Mouse (Mus musculus): ENCODE data around the gene Ntn5. TPM values are rescaled to one million over a fixed set of nuclear protein-coding genes. Genes with fewer than 3 reads are reported as not detected.
"Not testable (repeated sequence)": the region's sequence is repeated elsewhere in the genome, so short reads cannot be mapped to it uniquely, and the experiment has no call there.

The Ntn5 gene
- polyA plus RNA-seq, 1 experiment from 2014 or later = 0.22 TPM

GRCm38 (mm10) chr7:45649351-45649750, 34.5 kb upstream of the Ntn5 start:
- H3K27ac ChIP-seq (ENCODE audit: low read length) = peak overlapping the region; percentile 96
- no peaks in the 10 kb centered on the region for H3K27me3 ChIP-seq (ENCODE audit: control insufficient read depth, insufficient read depth, low read length)
- H3K36me3 ChIP-seq (ENCODE audit: control insufficient read depth, insufficient read depth) = no peaks in the 10 kb centered on the region
- H3K4me2 ChIP-seq (ENCODE audit: low read depth, low read length) = peak overlapping the region; percentile 44
- H3K9me3 ChIP-seq (replicated peaks; ENCODE audit: control insufficient read depth, low read length) = no peaks in the 10 kb centered on the region
- no peak overlapping the region; the same call in 1 of the 2 replicates for H3K9ac ChIP-seq (ENCODE audit: low read length)
- ATAC-seq (replicated peaks; ENCODE audit: extremely low read depth, insufficient read depth, low FRiP score) = peak; percentile 71
- 42% methylated on average over 8 of the region's 8 CpGs for WGBS
- no peak overlapping the region; the same call in 1 of the 2 replicates for H3K4me3 ChIP-seq (ENCODE audit: low read length)
- peaks cover 15% of the 10 kb centered on the region for H3K4me1 ChIP-seq (ENCODE audit: control insufficient read depth, insufficient read depth, low read length)

GRCm38 (mm10) chr7:45650484-45650883, 33.3 kb upstream of the Ntn5 start:
- peaks cover 13% of the 10 kb centered on the region for H3K4me1 ChIP-seq (ENCODE audit: control insufficient read depth, insufficient read depth, low read length)
- not testable (repeated sequence) for H3K9ac ChIP-seq (ENCODE audit: low read length); H3K4me3 ChIP-seq (ENCODE audit: low read length); H3K27me3 ChIP-seq (ENCODE audit: control insufficient read depth, insufficient read depth, low read length); H3K36me3 ChIP-seq (ENCODE audit: control insufficient read depth, insufficient read depth); ATAC-seq (replicated peaks; ENCODE audit: extremely low read depth, insufficient read depth, low FRiP score); H3K9me3 ChIP-seq (replicated peaks; ENCODE audit: control insufficient read depth, low read length); H3K27ac ChIP-seq (ENCODE audit: low read length); H3K4me2 ChIP-seq (ENCODE audit: low read depth, low read length)
- WGBS = 94% methylated on average over 19 of the region's 20 CpGs

GRCm38 (mm10) chr7:45654424-45655047, 29.3 kb upstream of the Ntn5 start:
- Histone ChIP-seq H3K4me1 (ENCODE audit: control insufficient read depth, insufficient read depth, low read length) (peaks cover 9% of the 10 kb centered on the region), H3K4me3 (ENCODE audit: low read length) (peak overlapping the region; percentile 23), H3K27me3 (ENCODE audit: control insufficient read depth, insufficient read depth, low read length) (no peaks in the 10 kb centered on the region), H3K36me3 (ENCODE audit: control insufficient read depth, insufficient read depth) (no peaks in the 10 kb centered on the region), H3K27ac (ENCODE audit: low read length) (no peak overlapping the region), H3K9ac (ENCODE audit: low read length) (no peak overlapping the region), H3K9me3 (replicated peaks; ENCODE audit: control insufficient read depth, low read length) (peaks cover 7% of the 10 kb centered on the region), H3K4me2 (ENCODE audit: low read depth, low read length) (peak overlapping the region; percentile 49)
- 30% methylated on average over 17 of the region's 17 CpGs for WGBS
- ATAC-seq (replicated peaks; ENCODE audit: extremely low read depth, insufficient read depth, low FRiP score) = no peak

- Histone ChIP-seq H3K27me3 (ENCODE audit: control insufficient read depth, insufficient read depth, low read length) (no peaks in the 10 kb centered on the region), H3K36me3 (ENCODE audit: control insufficient read depth, insufficient read depth) (no peaks in the 10 kb centered on the region), H3K4me3 (ENCODE audit: low read length) (no peak overlapping the region), H3K4me2 (ENCODE audit: low read depth, low read length) (no peak overlapping the region), H3K9ac (ENCODE audit: low read length) (no peak overlapping the region), H3K4me1 (ENCODE audit: control insufficient read depth, insufficient read depth, low read length) (0 out of 2 replicates have a peak, but pooled peaks cover 4% of the 10 kb centered on the region), H3K27ac (ENCODE audit: low read length) (no peak overlapping the region), H3K9me3 (replicated peaks; ENCODE audit: control insufficient read depth, low read length) (peaks cover 7% of the 10 kb centered on the region)
- WGBS = 77% methylated on average over 11 of the region's 11 CpGs
- no peak for ATAC-seq (replicated peaks; ENCODE audit: extremely low read depth, insufficient read depth, low FRiP score)
These were observed 22.9 kb upstream of the Ntn5 start for GRCm38 (mm10) chr7:45660746-45661478.

GRCm38 (mm10) chr7:45661702-45662101, 22.1 kb upstream of the Ntn5 start:
- not testable (repeated sequence) for H3K27ac ChIP-seq (ENCODE audit: low read length); H3K4me1 ChIP-seq (ENCODE audit: control insufficient read depth, insufficient read depth, low read length); ATAC-seq (replicated peaks; ENCODE audit: extremely low read depth, insufficient read depth, low FRiP score); H3K9ac ChIP-seq (ENCODE audit: low read length); H3K36me3 ChIP-seq (ENCODE audit: control insufficient read depth, insufficient read depth); H3K9me3 ChIP-seq (replicated peaks; ENCODE audit: control insufficient read depth, low read length); H3K4me2 ChIP-seq (ENCODE audit: low read depth, low read length); H3K27me3 ChIP-seq (ENCODE audit: control insufficient read depth, insufficient read depth, low read length); H3K4me3 ChIP-seq (ENCODE audit: low read length)
- 95% methylated on average over 5 of the region's 6 CpGs for WGBS

GRCm38 (mm10) chr7:45665303-45666138, 18.3 kb upstream of the Ntn5 start:
- H3K4me2 ChIP-seq (ENCODE audit: low read depth, low read length) = no peak overlapping the region
- no peak overlapping the region for H3K27ac ChIP-seq (ENCODE audit: low read length)
- no peak for ATAC-seq (replicated peaks; ENCODE audit: extremely low read depth, insufficient read depth, low FRiP score)
- H3K9ac ChIP-seq (ENCODE audit: low read length) = no peak overlapping the region
- no peak overlapping the region for H3K4me3 ChIP-seq (ENCODE audit: low read length)
- 0 out of 2 replicates have a peak, but pooled peaks cover 4% of the 10 kb centered on the region for H3K4me1 ChIP-seq (ENCODE audit: control insufficient read depth, insufficient read depth, low read length)
- no peaks in the 10 kb centered on the region for H3K36me3 ChIP-seq (ENCODE audit: control insufficient read depth, insufficient read depth)
- 46% methylated on average over 13 of the region's 13 CpGs for WGBS
- no peaks in the 10 kb centered on the region for H3K27me3 ChIP-seq (ENCODE audit: control insufficient read depth, insufficient read depth, low read length)
- no peaks in the 10 kb centered on the region for H3K9me3 ChIP-seq (replicated peaks; ENCODE audit: control insufficient read depth, low read length)

GRCm38 (mm10) chr7:45666161-45666560, 17.7 kb upstream of the Ntn5 start, which contains the start of gene Fut2:
TSS of gene Fut2 (minus strand) at chr7:45666394.
- Histone ChIP-seq H3K4me1 (ENCODE audit: control insufficient read depth, insufficient read depth, low read length) (0 out of 2 replicates have a peak, but pooled peaks cover 4% of the 10 kb centered on the region), H3K4me3 (ENCODE audit: low read length) (no peak within 1 kb of the TSS), H3K27me3 (ENCODE audit: control insufficient read depth, insufficient read depth, low read length) (no peaks in the 10 kb centered on the region), H3K9me3 (replicated peaks; ENCODE audit: control insufficient read depth, low read length) (no peaks in the 10 kb centered on the region), H3K9ac (ENCODE audit: low read length) (no peak within 1 kb of the TSS), H3K4me2 (ENCODE audit: low read depth, low read length) (no peak within 1 kb of the TSS), H3K36me3 (ENCODE audit: control insufficient read depth, insufficient read depth) (no peaks in the 10 kb centered on the region), H3K27ac (ENCODE audit: low read length) (no peak within 1 kb of the TSS)
- WGBS = 77% methylated on average over 7 of the region's 7 CpGs
- no peak for ATAC-seq (replicated peaks; ENCODE audit: extremely low read depth, insufficient read depth, low FRiP score)

GRCm38 (mm10) chr7:45667761-45668160, 16.1 kb upstream of the Ntn5 start:
- WGBS = 68% methylated on average over 14 of the region's 14 CpGs
- H3K4me1 ChIP-seq (ENCODE audit: control insufficient read depth, insufficient read depth, low read length) = 0 out of 2 replicates have a peak, but pooled peaks cover 4% of the 10 kb centered on the region
- no peaks in the 10 kb centered on the region for H3K27me3 ChIP-seq (ENCODE audit: control insufficient read depth, insufficient read depth, low read length)
- no peak overlapping the region for H3K4me2 ChIP-seq (ENCODE audit: low read depth, low read length)
- no peak overlapping the region for H3K9ac ChIP-seq (ENCODE audit: low read length)
- H3K27ac ChIP-seq (ENCODE audit: low read length) = no peak overlapping the region
- ATAC-seq (replicated peaks; ENCODE audit: extremely low read depth, insufficient read depth, low FRiP score) = no peak
- no peaks in the 10 kb centered on the region for H3K36me3 ChIP-seq (ENCODE audit: control insufficient read depth, insufficient read depth)
- H3K9me3 ChIP-seq (replicated peaks; ENCODE audit: control insufficient read depth, low read length) = 0 out of 2 replicates have a peak, but pooled peaks cover 3% of the 10 kb centered on the region
- H3K4me3 ChIP-seq (ENCODE audit: low read length) = no peak overlapping the region
